Mouse (Mus musculus): ENCODE results near the gene Gse1. TPM values are rescaled to one million over a fixed set of nuclear protein-coding genes. Genes with fewer than 3 reads are reported as not detected.

Gene Gse1
- polyA plus RNA-seq, 1 experiment from 2014 or later: 9.6 TPM

GRCm38 (mm10) chr8:120320146-120320545, 91.9 kb downstream of the Gse1 start:
- Histone ChIP-seq H3K4me3 (no peak overlapping the region), H3K27ac (no peak overlapping the region), H3K9ac (no peak overlapping the region), H3K4me2 (no peak overlapping the region), H3K36me3 (no peaks in the 10 kb centered on the region), H3K4me1 (peaks cover 52% of the 10 kb centered on the region), H3K9me3 (no peaks in the 10 kb centered on the region), H3K27me3 (no peaks in the 10 kb centered on the region)
- no peak for ATAC-seq (ENCODE audit: borderline replicate concordance, extremely low read depth, low FRiP score, low TSS enrichment)
- 75% methylated on average over 5 of the region's 5 CpGs for WGBS

GRCm38 (mm10) chr8:120321724-120322123, 93.5 kb downstream of the Gse1 start:
- Histone ChIP-seq H3K36me3 (no peaks in the 10 kb centered on the region), H3K27me3 (no peaks in the 10 kb centered on the region), H3K9ac (no peak overlapping the region), H3K4me3 (no peak overlapping the region), H3K4me2 (no peak overlapping the region), H3K27ac (no peak overlapping the region), H3K4me1 (peaks cover 52% of the 10 kb centered on the region), H3K9me3 (no peaks in the 10 kb centered on the region)
- WGBS: 51% methylated on average over 6 of the region's 6 CpGs
- no peak for ATAC-seq (ENCODE audit: borderline replicate concordance, extremely low read depth, low FRiP score, low TSS enrichment)

- no peaks in the 10 kb centered on the region for H3K36me3 ChIP-seq
- peaks cover 45% of the 10 kb centered on the region for H3K4me1 ChIP-seq
- ATAC-seq (ENCODE audit: borderline replicate concordance, extremely low read depth, low FRiP score, low TSS enrichment): peak; percentile 76
- H3K27ac ChIP-seq: peak overlapping the region; percentile 71
- peak overlapping the region; percentile 16 for H3K4me2 ChIP-seq
- H3K4me3 ChIP-seq: no peak overlapping the region
- no peaks in the 10 kb centered on the region for H3K9me3 ChIP-seq
- WGBS: 12% methylated on average over 20 of the region's 20 CpGs
- H3K27me3 ChIP-seq: no peaks in the 10 kb centered on the region
- no peak overlapping the region for H3K9ac ChIP-seq
These were observed 94.7 kb downstream of the Gse1 start for GRCm38 (mm10) chr8:120322956-120323448.

- Histone ChIP-seq H3K4me2 (no peak overlapping the region), H3K9me3 (no peaks in the 10 kb centered on the region), H3K9ac (no peak overlapping the region), H3K27me3 (no peaks in the 10 kb centered on the region), H3K4me1 (peaks cover 37% of the 10 kb centered on the region), H3K36me3 (no peaks in the 10 kb centered on the region), H3K4me3 (no peak overlapping the region), H3K27ac (no peak overlapping the region)
- no peak for ATAC-seq (ENCODE audit: borderline replicate concordance, extremely low read depth, low FRiP score, low TSS enrichment)
- WGBS: 20% methylated on average over 3 of the region's 3 CpGs
These were observed 96.3 kb downstream of the Gse1 start for GRCm38 (mm10) chr8:120324555-120324954.

GRCm38 (mm10) chr8:120325172-120325767, 97.0 kb downstream of the Gse1 start:
- Histone ChIP-seq H3K36me3 (no peaks in the 10 kb centered on the region), H3K9me3 (no peaks in the 10 kb centered on the region), H3K27me3 (no peaks in the 10 kb centered on the region), H3K9ac (no peak overlapping the region), H3K27ac (no peak overlapping the region), H3K4me1 (peaks cover 33% of the 10 kb centered on the region), H3K4me2 (no peak overlapping the region), H3K4me3 (no peak overlapping the region)
- no peak for ATAC-seq (ENCODE audit: borderline replicate concordance, extremely low read depth, low FRiP score, low TSS enrichment)
- 60% methylated on average over 5 of the region's 5 CpGs for WGBS

- H3K27me3 ChIP-seq: no peaks in the 10 kb centered on the region
- no peak overlapping the region for H3K4me3 ChIP-seq
- H3K9me3 ChIP-seq: no peaks in the 10 kb centered on the region
- no peak overlapping the region for H3K4me2 ChIP-seq
- WGBS: 62% methylated on average over 3 of the region's 3 CpGs
- no peaks in the 10 kb centered on the region for H3K36me3 ChIP-seq
- ATAC-seq (ENCODE audit: borderline replicate concordance, extremely low read depth, low FRiP score, low TSS enrichment): no peak
- H3K27ac ChIP-seq: no peak overlapping the region
- no peak overlapping the region for H3K9ac ChIP-seq
- H3K4me1 ChIP-seq: peaks cover 34% of the 10 kb centered on the region
These were observed 98.9 kb downstream of the Gse1 start for GRCm38 (mm10) chr8:120327131-120327554.

GRCm38 (mm10) chr8:120328361-120329022, 100.2 kb downstream of the Gse1 start:
- no peak for ATAC-seq (ENCODE audit: borderline replicate concordance, extremely low read depth, low FRiP score, low TSS enrichment)

GRCm38 (mm10) chr8:120329030-120329748, 100.9 kb downstream of the Gse1 start:
- Histone ChIP-seq H3K4me1 (peaks cover 13% of the 10 kb centered on the region), H3K27ac (no peak overlapping the region), H3K27me3 (no peaks in the 10 kb centered on the region), H3K9ac (no peak overlapping the region), H3K4me2 (no peak overlapping the region), H3K4me3 (no peak overlapping the region), H3K9me3 (no peaks in the 10 kb centered on the region), H3K36me3 (no peaks in the 10 kb centered on the region)
- ATAC-seq (ENCODE audit: borderline replicate concordance, extremely low read depth, low FRiP score, low TSS enrichment): no peak
- WGBS: 83% methylated on average over 11 of the region's 11 CpGs

More at GRCm38 (mm10) chr8:120328361-120329022, 100.2 kb downstream of the Gse1 start:
- Histone ChIP-seq H3K9ac (no peak overlapping the region), H3K4me3 (no peak overlapping the region), H3K36me3 (no peaks in the 10 kb centered on the region), H3K27ac (no peak overlapping the region), H3K4me2 (no peak overlapping the region), H3K9me3 (no peaks in the 10 kb centered on the region), H3K27me3 (no peaks in the 10 kb centered on the region), H3K4me1 (peaks cover 20% of the 10 kb centered on the region)
- WGBS: 86% methylated on average over 13 of the region's 13 CpGs

- Histone ChIP-seq H3K4me2 (no peak overlapping the region), H3K27ac (peak overlapping the region; percentile 4; the same call in 1 of the 2 replicates), H3K9ac (no peak overlapping the region), H3K27me3 (no peaks in the 10 kb centered on the region), H3K36me3 (no peaks in the 10 kb centered on the region), H3K4me1 (peaks cover 24% of the 10 kb centered on the region), H3K4me3 (no peak overlapping the region), H3K9me3 (no peaks in the 10 kb centered on the region)
- ATAC-seq (ENCODE audit: borderline replicate concordance, extremely low read depth, low FRiP score, low TSS enrichment): no peak
- WGBS: 56% methylated on average over 7 of the region's 7 CpGs
These were observed 102.8 kb downstream of the Gse1 start for GRCm38 (mm10) chr8:120331027-120331426.

- H3K27ac ChIP-seq: no peak overlapping the region
- H3K36me3 ChIP-seq: no peaks in the 10 kb centered on the region
- H3K27me3 ChIP-seq: no peaks in the 10 kb centered on the region
- H3K4me1 ChIP-seq: peaks cover 27% of the 10 kb centered on the region
- WGBS: 70% methylated on average over 16 of the region's 16 CpGs
- no peak for ATAC-seq (ENCODE audit: borderline replicate concordance, extremely low read depth, low FRiP score, low TSS enrichment)
- no peak overlapping the region for H3K4me2 ChIP-seq
- no peak overlapping the region for H3K4me3 ChIP-seq
- H3K9ac ChIP-seq: no peak overlapping the region
- H3K9me3 ChIP-seq: no peaks in the 10 kb centered on the region
These were observed 104.3 kb downstream of the Gse1 start for GRCm38 (mm10) chr8:120332379-120333229.

- Histone ChIP-seq H3K4me1 (peaks cover 27% of the 10 kb centered on the region), H3K4me2 (no peak overlapping the region), H3K36me3 (no peaks in the 10 kb centered on the region), H3K9ac (no peak overlapping the region), H3K27ac (no peak overlapping the region), H3K27me3 (no peaks in the 10 kb centered on the region), H3K4me3 (no peak overlapping the region), H3K9me3 (no peaks in the 10 kb centered on the region)
- no peak for ATAC-seq (ENCODE audit: borderline replicate concordance, extremely low read depth, low FRiP score, low TSS enrichment)
- WGBS: 91% methylated on average over 4 of the region's 4 CpGs
These were observed 105.4 kb downstream of the Gse1 start for GRCm38 (mm10) chr8:120333681-120334080.

Data from lung, embryonic 15.5 days (tissue).